Mouse (Mus musculus): ENCODE measurements around the gene Slc12a5.

Gene Slc12a5

DNA sequence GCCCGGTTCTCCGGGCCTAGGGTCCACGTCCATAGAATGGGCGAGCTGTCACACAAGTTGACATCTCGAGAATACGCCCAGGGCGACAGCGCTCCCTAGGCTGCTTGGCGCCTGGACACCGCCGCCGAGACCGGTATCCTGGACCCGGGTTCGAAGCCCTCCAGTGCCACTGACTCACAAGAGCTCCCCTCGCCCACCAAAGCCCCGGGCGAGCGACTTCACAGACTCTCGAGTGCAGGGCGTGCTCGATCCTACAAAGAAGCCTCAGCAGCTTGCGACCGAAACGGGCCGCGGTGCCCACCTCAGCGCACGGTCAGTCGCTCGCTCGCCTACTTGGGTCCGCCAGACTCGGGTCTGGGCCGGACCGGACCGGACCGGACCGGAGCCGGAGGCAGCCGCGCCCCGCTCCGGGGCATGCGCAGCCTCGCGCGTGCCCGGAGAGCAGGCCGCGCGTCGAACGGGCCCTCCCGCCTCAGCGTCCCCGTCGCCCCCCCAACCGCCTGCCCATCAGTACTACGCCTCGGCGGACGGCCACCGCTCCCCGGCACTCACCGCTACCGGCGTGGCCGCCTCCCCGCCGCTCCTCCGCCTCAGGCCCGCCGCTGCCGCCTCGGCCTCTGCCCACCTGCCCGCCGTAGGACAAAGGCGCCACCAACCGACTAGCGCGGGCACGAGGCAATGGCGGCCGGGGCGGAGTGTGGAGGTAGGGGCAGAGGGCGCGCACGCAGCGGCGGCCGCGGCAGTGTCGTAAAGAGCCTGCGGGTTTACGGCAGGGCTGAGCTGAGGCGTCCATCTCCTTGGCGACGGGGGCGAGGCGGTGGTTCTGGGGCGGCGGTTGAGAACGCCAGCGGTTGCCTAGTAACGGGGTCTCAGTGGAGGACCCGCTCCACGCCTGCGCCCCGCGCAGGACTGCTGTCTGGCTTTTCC, 73.8 kb downstream of the Slc12a5 start, which contains the start of gene Ncoa5:
Gene Ncoa5, minus strand, starts transcription at position 737 of the 927 bp plus-strand sequence.
- DNase-seq, result peak; percentile 99 to 100

GRCm38 (mm10) chr2:165035058-165035431, 74.4 kb downstream of the Slc12a5 start:
- no peak for DNase-seq

GRCm38 (mm10) chr2:165037415-165037814, 76.8 kb downstream of the Slc12a5 start:
- no peak for DNase-seq

DNA sequence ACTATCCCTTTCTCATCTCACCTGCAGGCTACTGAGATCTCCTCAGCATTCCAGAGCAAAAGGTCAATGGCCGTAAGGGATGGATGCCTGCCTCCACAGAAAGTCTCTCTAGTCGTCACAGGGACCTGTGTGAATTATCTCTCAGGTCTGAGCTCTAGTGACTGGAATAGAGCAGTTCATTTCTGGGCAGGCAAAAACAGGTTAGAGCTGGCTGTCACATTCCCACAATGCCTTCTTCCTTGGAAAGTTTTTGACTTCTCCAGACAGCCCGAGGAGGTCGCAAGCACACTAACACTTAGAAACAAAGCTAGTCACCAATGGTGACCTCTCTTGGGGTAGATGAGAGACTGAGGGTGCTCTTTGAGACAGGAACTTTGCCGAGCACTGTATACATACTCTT, 81.5 kb downstream of the Slc12a5 start:
- no peak for DNase-seq

DNA sequence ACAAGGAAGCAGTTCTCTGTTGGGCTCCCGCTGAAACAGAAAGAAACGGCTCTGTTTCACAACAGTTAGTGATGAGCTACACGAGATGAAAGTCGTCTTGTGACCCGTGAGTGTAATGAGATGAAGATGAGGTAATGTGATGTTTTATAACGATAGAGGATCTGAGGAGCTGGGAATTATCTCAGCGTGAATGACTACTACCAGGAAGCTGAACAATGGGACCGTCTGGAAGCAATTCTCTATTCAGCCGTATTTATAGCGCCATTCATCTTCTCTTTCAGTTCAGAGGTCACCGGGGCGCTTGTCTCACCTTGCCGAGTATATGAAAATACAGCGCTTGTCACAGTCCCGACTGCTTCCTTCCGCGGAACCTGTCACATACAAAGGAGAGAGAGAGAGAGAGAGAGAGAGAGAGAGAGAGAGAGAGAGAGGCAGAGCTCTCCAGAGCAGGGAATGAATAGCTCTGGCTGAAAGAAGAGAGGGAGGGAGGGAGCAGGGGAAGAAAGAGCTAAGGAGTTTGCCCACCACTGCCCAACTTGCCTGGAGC, 82.6 kb downstream of the Slc12a5 start:
- DNase-seq, result no peak

- no peak for DNase-seq
Observed at GRCm38 (mm10) chr2:165043729-165044128, 83.1 kb downstream of the Slc12a5 start.

- peak in 1 of 2 experiments; percentile 44 for DNase-seq
Observed at GRCm38 (mm10) chr2:165049044-165049443, 88.4 kb downstream of the Slc12a5 start.
